Mouse (Mus musculus) lung, embryonic 15.5 days (tissue): Measurements from ENCODE around the gene Neo1. TPM values are rescaled to one million over a fixed set of nuclear protein-coding genes. Genes with fewer than 3 reads are reported as not detected.
A peak's percentile ranks its signal among the peaks of the same experiment; 100 is the strongest.

Experiments used
- ATAC-seq: fragments of 200-750 bp; cut with Nextera tagmentation; 2 replicates; pipeline ENCODE4 v1.8.0; 2017; ENCODE audit warnings: moderate number of reproducible peaks, borderline replicate concordance; ENCODE audit not compliant: low FRiP score, low TSS enrichment; ENCODE audit errors: extremely low read depth
- H3K27ac ChIP-seq: fragments of 300-500 bp; sonication (generic); 2 replicates; pipeline ENCODE4 v1.5.1; 2015; ENCODE audit warnings: moderate library complexity, mild to moderate bottlenecking, inconsistent platforms
- H3K27me3 ChIP-seq: fragments of 300-500 bp; sonication (generic); 2 replicates; pipeline ENCODE4 v1.6.1; 2015; ENCODE audit warnings: inconsistent platforms
- H3K36me3 ChIP-seq: fragments of 300-500 bp; sonication (generic); 2 replicates; pipeline ENCODE4 v1.6.1; 2015; ENCODE audit warnings: inconsistent platforms
- H3K4me1 ChIP-seq: fragments of 300-500 bp; sonication (generic); 2 replicates; pipeline ENCODE4 v1.6.1; 2015; ENCODE audit warnings: inconsistent platforms
- H3K4me2 ChIP-seq: fragments of 300-500 bp; sonication (generic); 2 replicates; pipeline ENCODE4 v1.6.1; 2015; ENCODE audit warnings: inconsistent platforms, mild to moderate bottlenecking, moderate library complexity
- H3K4me3 ChIP-seq: fragments of 300-500 bp; sonication (generic); 2 replicates; pipeline ENCODE4 v1.5.1; 2015; ENCODE audit warnings: mild to moderate bottlenecking, inconsistent platforms
- H3K9ac ChIP-seq: fragments of 300-500 bp; sonication (generic); 2 replicates; pipeline ENCODE4 v1.6.1; 2015; ENCODE audit warnings: inconsistent platforms
- H3K9me3 ChIP-seq: fragments of 300-500 bp; sonication (generic); 2 replicates; pipeline ENCODE4 v1.6.1; 2016; ENCODE audit warnings: inconsistent platforms
- WGBS: fragments of 180-500 bp; shearing (Covaris S2); methylation state at CpG from one replicate; pipeline ENCODE4 v1.1.7; 2015; 5-methylcytosine and 5-hydroxymethylcytosine counted together
- polyA plus RNA-seq: library from polyadenylated mRNA; unstranded; fragments of >200 nt; fragmentation: Nextera tagmentation; extraction: Ambion mirVana; gene quantifications from 2 replicates; pipeline ENCODE4 v1.2.1, GENCODE M21; 2015

Gene Neo1
- polyA plus RNA-seq, 1 experiment from 2014 or later = 44.0 TPM

GRCm38 (mm10) chr9:59056281-59056680 lies 20.0 kb upstream of the Neo1 start:
- peak; percentile 77; the same call in 1 of the 2 replicates for ATAC-seq
- H3K4me2 ChIP-seq = peak overlapping the region; percentile 40
- H3K27me3 ChIP-seq = no peaks in the 10 kb centered on the region
- 51% methylated on average over 8 of the region's 8 CpGs for WGBS
- H3K9ac ChIP-seq = no peak overlapping the region
- H3K4me3 ChIP-seq = peak overlapping the region; percentile 3; the same call in 1 of the 2 replicates
- no peaks in the 10 kb centered on the region for H3K4me1 ChIP-seq
- no peaks in the 10 kb centered on the region for H3K9me3 ChIP-seq
- no peak overlapping the region for H3K27ac ChIP-seq
- H3K36me3 ChIP-seq = no peaks in the 10 kb centered on the region

- Histone ChIP-seq H3K4me2 (no peak overlapping the region), H3K27ac (no peak overlapping the region), H3K4me3 (no peak overlapping the region), H3K4me1 (peaks cover 5% of the 10 kb centered on the region; the same call in 1 of the 2 replicates), H3K9me3 (no peaks in the 10 kb centered on the region), H3K36me3 (no peaks in the 10 kb centered on the region), H3K27me3 (no peaks in the 10 kb centered on the region), H3K9ac (no peak overlapping the region)
- ATAC-seq = no peak
These were observed 5.6 kb upstream of the Neo1 start for GRCm38 (mm10) chr9:59041805-59042204.

- Histone ChIP-seq H3K27ac (peak overlapping the region; percentile 98), H3K9me3 (no peaks in the 10 kb centered on the region), H3K27me3 (no peaks in the 10 kb centered on the region), H3K4me3 (peak overlapping the region; percentile 91), H3K4me2 (peak overlapping the region; percentile 71), H3K9ac (peak overlapping the region; percentile 93), H3K4me1 (peaks cover 21% of the 10 kb centered on the region), H3K36me3 (no peaks in the 10 kb centered on the region)
- peak; percentile 37; the same call in 1 of the 2 replicates for ATAC-seq
- under 1% methylated on average over 54 of the region's 56 CpGs for WGBS
These were observed 596 bp upstream of the Neo1 start for GRCm38 (mm10) chr9:59036732-59037341.

GRCm38 (mm10) chr9:59035342-59036158 lies 691 bp downstream of the Neo1 start:
- H3K4me1 ChIP-seq = peaks cover 21% of the 10 kb centered on the region
- under 1% methylated on average over 48 of the region's 63 CpGs for WGBS
- H3K36me3 ChIP-seq = no peaks in the 10 kb centered on the region
- peak; percentile 11; the same call in 1 of the 2 replicates for ATAC-seq
- no peaks in the 10 kb centered on the region for H3K27me3 ChIP-seq
- peak overlapping the region; percentile 98 for H3K27ac ChIP-seq
- H3K4me3 ChIP-seq = peak overlapping the region; percentile 91
- no peaks in the 10 kb centered on the region for H3K9me3 ChIP-seq
- peak overlapping the region; percentile 71 for H3K4me2 ChIP-seq
- H3K9ac ChIP-seq = peak overlapping the region; percentile 93

GRCm38 (mm10) chr9:59034836-59035235 lies 1.4 kb downstream of the Neo1 start:
- Histone ChIP-seq H3K4me1 (peaks cover 21% of the 10 kb centered on the region), H3K4me2 (peak overlapping the region; percentile 71), H3K9ac (no peak overlapping the region), H3K4me3 (peak overlapping the region; percentile 91), H3K27ac (no peak overlapping the region), H3K27me3 (no peaks in the 10 kb centered on the region), H3K9me3 (no peaks in the 10 kb centered on the region), H3K36me3 (no peaks in the 10 kb centered on the region)
- WGBS = 16% methylated on average over 5 of the region's 5 CpGs
- no peak for ATAC-seq

GRCm38 (mm10) chr9:59033492-59033891 lies 2.7 kb downstream of the Neo1 start:
- no peaks in the 10 kb centered on the region for H3K9me3 ChIP-seq
- peak overlapping the region; percentile 2; the same call in 1 of the 2 replicates for H3K4me3 ChIP-seq
- no peak for ATAC-seq
- H3K27me3 ChIP-seq = no peaks in the 10 kb centered on the region
- no peak overlapping the region for H3K27ac ChIP-seq
- H3K36me3 ChIP-seq = no peaks in the 10 kb centered on the region
- H3K9ac ChIP-seq = no peak overlapping the region
- 33% methylated on average over 3 of the region's 3 CpGs for WGBS
- H3K4me2 ChIP-seq = peak overlapping the region; percentile 71
- peaks cover 21% of the 10 kb centered on the region for H3K4me1 ChIP-seq

GRCm38 (mm10) chr9:59024245-59024844 lies 11.9 kb downstream of the Neo1 start:
- peak; percentile 89 for ATAC-seq
- Histone ChIP-seq H3K27me3 (0 out of 2 replicates have a peak, but pooled peaks cover 4% of the 10 kb centered on the region), H3K9me3 (no peaks in the 10 kb centered on the region), H3K4me2 (no peak overlapping the region), H3K4me1 (0 out of 2 replicates have a peak, but pooled peaks cover 5% of the 10 kb centered on the region), H3K4me3 (no peak overlapping the region), H3K9ac (no peak overlapping the region), H3K27ac (no peak overlapping the region; the same call in 1 of the 2 replicates), H3K36me3 (no peaks in the 10 kb centered on the region)
- 29% methylated on average over 4 of the region's 4 CpGs for WGBS

- Histone ChIP-seq H3K27ac (no peak overlapping the region), H3K4me2 (no peak overlapping the region), H3K36me3 (no peaks in the 10 kb centered on the region), H3K4me1 (peaks cover 40% of the 10 kb centered on the region), H3K9ac (no peak overlapping the region), H3K27me3 (peaks cover 4% of the 10 kb centered on the region; the same call in 1 of the 2 replicates), H3K9me3 (no peaks in the 10 kb centered on the region), H3K4me3 (no peak overlapping the region)
- 48% methylated on average over 3 of the region's 3 CpGs for WGBS
- peak; percentile 57; the same call in 1 of the 2 replicates for ATAC-seq
These were observed 20.1 kb downstream of the Neo1 start for GRCm38 (mm10) chr9:59016060-59016719.

- Histone ChIP-seq H3K36me3 (no peaks in the 10 kb centered on the region), H3K9ac (no peak overlapping the region), H3K27me3 (no peaks in the 10 kb centered on the region; the same call in 1 of the 2 replicates), H3K27ac (peak overlapping the region; percentile 19; the same call in 1 of the 2 replicates), H3K4me1 (peaks cover 34% of the 10 kb centered on the region), H3K9me3 (no peaks in the 10 kb centered on the region), H3K4me3 (no peak overlapping the region), H3K4me2 (no peak overlapping the region; the same call in 1 of the 2 replicates)
- ATAC-seq = no peak
- WGBS = 4% methylated on average over 2 of the region's 2 CpGs
These were observed 22.9 kb downstream of the Neo1 start for GRCm38 (mm10) chr9:59013365-59013764.

GRCm38 (mm10) chr9:58989255-58989928 lies 46.8 kb downstream of the Neo1 start:
- H3K36me3 ChIP-seq = peaks cover 7% of the 10 kb centered on the region
- WGBS = 60% methylated on average over 5 of the region's 5 CpGs

GRCm38 (mm10) chr9:58979034-58979433 lies 57.2 kb downstream of the Neo1 start:
- Histone ChIP-seq H3K36me3 (peaks cover 7% of the 10 kb centered on the region; the same call in 1 of the 2 replicates), H3K4me1 (no peaks in the 10 kb centered on the region), H3K4me3 (no peak overlapping the region), H3K4me2 (no peak overlapping the region), H3K27ac (no peak overlapping the region), H3K9me3 (no peaks in the 10 kb centered on the region), H3K27me3 (no peaks in the 10 kb centered on the region), H3K9ac (no peak overlapping the region)
- 76% methylated on average over 15 of the region's 15 CpGs for WGBS
- no peak for ATAC-seq

More at GRCm38 (mm10) chr9:58989255-58989928, 46.8 kb downstream of the Neo1 start:
- no peak for ATAC-seq
- Histone ChIP-seq H3K27ac (no peak overlapping the region), H3K4me3 (no peak overlapping the region), H3K27me3 (no peaks in the 10 kb centered on the region), H3K4me2 (no peak overlapping the region), H3K4me1 (no peaks in the 10 kb centered on the region), H3K9me3 (no peaks in the 10 kb centered on the region), H3K9ac (no peak overlapping the region)
